Mouse (Mus musculus): ENCODE measurements at regions not wholly inside any gene's neighbourhood (a gene's known extent, or its start where the extent isn't known, plus 50 kb on each side); places are given as distances from the start of the nearest gene placed in this dataset.

GRCm38 (mm10) chrX:129272135-129272534 is 477.4 kb upstream of the Diaph2 start:
- no peak for DNase-seq

- DNase-seq = peak; percentile 65
Observed at GRCm38 (mm10) chrX:129303987-129304386, 445.6 kb upstream of the Diaph2 start.

- no peak for DNase-seq
Observed at GRCm38 (mm10) chrX:129309380-129309779, 440.2 kb upstream of the Diaph2 start.

DNA sequence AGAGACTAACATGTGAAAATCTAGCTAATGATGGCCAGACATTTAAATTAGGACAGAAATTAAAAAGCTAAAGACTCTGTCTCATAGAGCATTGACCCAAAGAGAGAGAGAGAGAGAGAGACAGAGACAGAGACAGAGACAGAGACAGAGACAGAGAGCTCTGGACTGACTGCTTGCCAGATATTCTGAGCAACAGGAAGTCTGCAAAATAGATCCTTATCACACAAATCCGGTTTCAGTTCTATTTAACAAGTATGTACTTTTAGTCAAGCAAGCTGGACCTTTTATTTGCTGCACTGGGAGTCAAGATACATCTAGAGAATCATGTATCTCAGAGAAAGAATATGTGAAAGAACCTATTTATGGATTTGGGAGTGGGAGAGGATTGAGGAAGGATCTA is 420.1 kb upstream of the Diaph2 start:
- DNase-seq = no peak

GRCm38 (mm10) chrX:129332810-129333209 is 416.7 kb upstream of the Diaph2 start:
- DNase-seq = no peak

Data from adrenal gland, postnatal 10 days (tissue).